Mouse (Mus musculus) megakaryocyte, embryonic 14.5 days (primary cell): ENCODE measurements at regions not wholly inside any gene's neighbourhood (a gene's known extent, or its start where the extent isn't known, plus 50 kb on each side); places are given as distances from the start of the nearest gene placed in this dataset.
A peak's percentile ranks its signal among the peaks of the same experiment; 100 is the strongest.

Experiments
- H3K27me3 ChIP-seq: replicated peaks from 2 replicates; pipeline ENCODE3; 2012; ENCODE audit warnings: inconsistent platforms
- H3K36me3 ChIP-seq: replicated peaks from 2 replicates; pipeline ENCODE3; 2012; ENCODE audit warnings: low read length, inconsistent platforms, mixed read lengths
- H3K4me1 ChIP-seq: 2 replicates; pipeline ENCODE4 v1.6.1; 2012; ENCODE audit warnings: inconsistent platforms
- H3K4me3 ChIP-seq: replicated peaks from 2 replicates; pipeline ENCODE3; 2012; ENCODE audit warnings: moderate library complexity, mild to moderate bottlenecking, inconsistent platforms
- H3K9me3 ChIP-seq: 2 replicates; pipeline ENCODE4 v1.6.1; 2012; ENCODE audit warnings: inconsistent platforms
- FLI1 ChIP-seq: IDR thresholded peaks from 2 replicates; pipeline ENCODE4 v1.6.1; 2012; ENCODE audit warnings: low read length, inconsistent platforms, mixed read lengths
- GATA1 ChIP-seq: IDR thresholded peaks from 3 replicates; pipeline ENCODE4 v1.6.1; 2012; ENCODE audit warnings: mixed read lengths, low read length, inconsistent platforms, borderline replicate concordance

DNA sequence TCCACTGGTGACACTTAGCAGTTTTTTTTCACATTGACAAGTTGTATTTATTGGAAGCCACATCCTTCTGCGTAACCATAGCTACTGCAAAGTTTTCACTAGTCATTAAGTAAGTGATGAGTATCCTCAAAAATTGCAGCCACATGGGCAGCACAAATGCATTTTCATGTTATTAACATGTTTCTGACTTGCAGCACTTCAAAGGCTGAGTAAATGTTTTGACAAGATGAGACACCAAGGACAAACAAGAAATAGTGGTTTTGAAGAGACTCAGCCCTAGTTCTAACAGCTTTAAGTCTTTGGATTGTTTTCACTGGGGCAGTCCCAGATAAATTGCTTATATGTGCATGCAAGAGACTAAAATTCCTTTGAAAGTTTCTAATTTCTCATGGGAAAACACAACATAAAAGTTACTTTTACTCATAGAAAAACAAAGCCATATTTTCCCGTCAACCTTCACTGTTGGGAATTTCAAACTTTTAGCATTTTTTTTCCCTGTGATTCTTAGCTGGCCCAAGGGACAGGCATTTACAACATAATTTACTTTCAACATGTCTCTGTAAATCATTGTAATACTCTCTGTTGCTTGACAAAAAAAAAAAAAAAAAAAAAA lies 787.5 kb upstream of the Zeb2 start:
- H3K36me3 ChIP-seq, result no peaks in the 10 kb centered on the region
- no peak for TF ChIP-seq GATA1
- no peak for TF ChIP-seq FLI1
- H3K9me3 ChIP-seq, result peaks cover 3% of the 10 kb centered on the region; the same call in 1 of the 2 replicates
- H3K4me1 ChIP-seq, result no peaks in the 10 kb centered on the region
- H3K27me3 ChIP-seq, result no peaks in the 10 kb centered on the region
- no peak overlapping the region for H3K4me3 ChIP-seq

DNA sequence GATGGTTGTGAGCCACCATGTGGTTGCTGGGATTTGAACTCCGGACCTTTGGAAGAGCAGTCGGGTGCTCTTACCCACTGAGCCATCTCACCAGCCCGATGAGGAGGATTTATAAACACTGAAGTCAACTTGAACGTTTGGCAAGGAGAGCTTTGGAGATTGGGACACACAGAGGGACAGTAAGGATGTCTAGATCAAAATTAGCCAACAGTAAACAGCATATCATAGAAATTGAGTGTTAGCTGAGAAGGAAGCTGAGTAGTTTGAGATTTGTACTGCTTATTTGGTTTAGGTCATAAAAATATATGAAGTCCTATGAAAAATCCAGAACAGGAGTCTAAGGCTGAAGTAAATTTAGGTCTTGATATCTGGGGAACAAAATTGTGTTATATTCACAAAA lies 786.9 kb upstream of the Zeb2 start:
- H3K27me3 ChIP-seq, result no peaks in the 10 kb centered on the region
- TF ChIP-seq FLI1, result no peak
- no peak for TF ChIP-seq GATA1
- peaks cover 3% of the 10 kb centered on the region; the same call in 1 of the 2 replicates for H3K9me3 ChIP-seq
- H3K4me1 ChIP-seq, result no peaks in the 10 kb centered on the region
- no peaks in the 10 kb centered on the region for H3K36me3 ChIP-seq
- no peak overlapping the region for H3K4me3 ChIP-seq

DNA sequence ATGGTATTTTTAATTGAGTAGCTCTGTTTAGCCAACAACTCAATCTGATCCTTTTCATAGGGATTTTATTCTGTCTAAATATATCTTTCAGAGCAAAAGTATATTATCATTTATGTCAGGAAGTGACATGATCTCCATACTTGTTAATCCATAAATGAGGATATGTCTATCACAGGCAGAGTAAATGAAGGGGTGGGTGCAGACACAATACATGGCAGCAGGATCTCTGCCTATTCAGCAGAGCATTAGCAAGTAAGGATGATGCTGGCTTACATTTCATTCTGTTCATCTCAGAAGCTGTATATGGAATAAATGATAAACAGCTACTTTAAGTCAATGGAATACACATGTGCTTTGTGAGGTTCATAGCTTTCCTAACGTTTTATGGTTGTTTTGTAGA lies 786.2 kb upstream of the Zeb2 start:
- Histone ChIP-seq H3K4me1 (no peaks in the 10 kb centered on the region), H3K36me3 (no peaks in the 10 kb centered on the region), H3K4me3 (no peak overlapping the region), H3K27me3 (no peaks in the 10 kb centered on the region), H3K9me3 (peaks cover 3% of the 10 kb centered on the region; the same call in 1 of the 2 replicates)
- TF ChIP-seq GATA1, result no peak
- no peak for TF ChIP-seq FLI1

DNA sequence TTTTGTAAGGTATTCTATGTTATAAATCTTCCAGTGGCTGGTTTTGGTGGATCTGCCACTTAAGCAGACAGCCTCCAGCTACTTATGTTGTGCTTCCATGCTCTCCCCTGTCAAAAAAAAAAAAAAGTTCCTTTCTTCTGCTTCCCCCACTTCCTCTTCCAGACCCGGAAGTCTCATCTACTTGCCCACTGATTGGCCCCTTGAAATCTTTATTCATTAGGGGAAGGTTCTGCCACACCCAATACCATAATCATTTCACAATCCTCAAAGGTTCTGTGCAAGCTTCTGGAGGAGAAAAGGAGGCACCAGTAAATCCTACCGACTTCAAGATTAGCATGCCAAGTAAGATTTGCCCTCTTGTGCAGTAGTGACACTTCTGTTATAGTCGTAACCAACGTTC lies 784.7 kb upstream of the Zeb2 start:
- no peaks in the 10 kb centered on the region for H3K4me1 ChIP-seq
- no peaks in the 10 kb centered on the region for H3K36me3 ChIP-seq
- peaks cover 3% of the 10 kb centered on the region; the same call in 1 of the 2 replicates for H3K9me3 ChIP-seq
- TF ChIP-seq FLI1, result no peak
- TF ChIP-seq GATA1, result no peak
- no peak overlapping the region for H3K4me3 ChIP-seq
- H3K27me3 ChIP-seq, result no peaks in the 10 kb centered on the region

DNA sequence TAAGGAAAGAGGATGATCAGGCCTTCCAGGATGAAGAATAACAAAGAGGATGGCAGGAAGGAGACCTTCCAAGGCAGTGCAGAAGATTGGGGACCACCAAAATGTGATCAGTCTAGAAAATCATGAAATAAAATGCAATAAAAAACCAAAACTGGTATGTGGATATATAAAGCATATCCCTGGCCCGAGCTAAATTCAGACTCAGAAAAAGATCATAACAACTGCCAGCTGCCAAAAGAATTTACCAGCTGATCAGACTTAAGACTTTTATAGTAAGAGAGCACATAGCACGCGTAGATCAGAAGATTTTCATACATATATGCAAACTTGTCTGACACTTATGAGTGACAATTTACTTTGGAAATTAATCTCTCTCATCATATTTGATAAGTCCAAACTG lies 767.5 kb upstream of the Zeb2 start:
- H3K36me3 ChIP-seq, result no peaks in the 10 kb centered on the region
- no peaks in the 10 kb centered on the region for H3K9me3 ChIP-seq
- TF ChIP-seq GATA1 (no peak), FLI1 (no peak)
- no peaks in the 10 kb centered on the region for H3K4me1 ChIP-seq
- H3K27me3 ChIP-seq, result no peaks in the 10 kb centered on the region
- no peak overlapping the region for H3K4me3 ChIP-seq

DNA sequence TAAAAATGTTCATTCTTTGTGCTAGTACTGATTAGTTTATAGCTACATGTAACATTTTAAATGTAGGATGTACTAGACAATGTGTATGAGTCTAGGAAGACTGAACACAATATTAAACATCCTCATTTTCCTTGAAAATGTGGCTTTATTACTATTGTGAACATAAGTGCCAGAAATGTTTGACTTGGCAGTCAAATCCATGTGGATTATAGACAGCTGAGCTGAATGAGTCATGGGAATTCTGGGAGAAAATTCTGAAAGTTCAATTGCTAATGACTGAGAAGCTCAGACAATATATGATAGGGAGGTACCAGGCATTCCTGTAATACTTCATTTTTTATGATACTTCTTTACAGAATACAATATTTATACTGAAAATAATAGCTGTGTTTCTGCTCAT lies 761.5 kb upstream of the Zeb2 start:
- no peaks in the 10 kb centered on the region for H3K27me3 ChIP-seq
- H3K36me3 ChIP-seq, result no peaks in the 10 kb centered on the region
- peaks cover 5% of the 10 kb centered on the region for H3K4me1 ChIP-seq
- H3K9me3 ChIP-seq, result 0 out of 2 replicates have a peak, but pooled peaks cover 2% of the 10 kb centered on the region
- TF ChIP-seq GATA1 (no peak), FLI1 (no peak)
- no peak overlapping the region for H3K4me3 ChIP-seq

DNA sequence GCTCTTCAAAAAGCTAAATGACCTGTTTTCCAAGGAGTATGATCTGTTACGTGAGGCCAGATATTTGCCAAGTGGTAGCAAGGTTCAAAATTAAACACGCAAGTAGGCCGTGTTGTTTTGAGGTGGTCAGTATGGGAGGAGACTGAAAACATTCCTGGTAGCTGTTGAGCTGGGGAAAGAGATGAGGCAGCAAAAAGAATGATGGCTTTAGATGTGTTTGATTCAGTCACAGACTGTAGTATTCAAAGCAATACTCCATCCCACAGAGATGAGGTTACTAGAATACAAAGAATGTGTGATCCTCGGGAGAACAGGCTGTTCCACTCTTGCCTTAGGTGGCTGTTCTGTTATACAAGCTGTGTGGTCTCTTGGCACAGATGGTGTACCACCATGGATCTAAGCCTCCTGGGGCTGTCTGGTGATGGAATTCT lies 742.7 kb upstream of the Zeb2 start:
- Histone ChIP-seq H3K9me3 (no peaks in the 10 kb centered on the region), H3K4me1 (peaks cover 19% of the 10 kb centered on the region), H3K4me3 (no peak overlapping the region), H3K27me3 (no peaks in the 10 kb centered on the region), H3K36me3 (no peaks in the 10 kb centered on the region)
- no peak for TF ChIP-seq GATA1
- TF ChIP-seq FLI1, result no peak

DNA sequence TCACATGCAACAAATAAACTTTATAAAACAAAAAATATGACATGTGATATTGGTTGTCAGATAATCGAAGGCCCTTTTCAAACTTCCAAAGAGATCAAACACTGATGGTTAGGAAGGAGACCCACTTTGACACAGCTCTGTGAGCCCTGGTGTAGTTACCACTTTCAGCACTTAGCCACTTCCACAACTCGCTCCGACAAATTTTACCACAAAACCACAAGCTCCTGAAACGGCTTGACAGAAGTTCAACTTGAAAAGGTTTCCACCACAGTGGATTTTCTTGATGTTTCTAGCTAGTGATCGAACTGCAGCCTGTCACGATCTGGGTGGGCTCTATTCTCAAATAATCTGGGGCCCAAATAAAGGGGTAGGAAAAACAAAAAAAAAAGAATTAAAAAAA lies 742.2 kb upstream of the Zeb2 start:
- peak overlapping the region; percentile 30 for H3K4me3 ChIP-seq
- peaks cover 19% of the 10 kb centered on the region for H3K4me1 ChIP-seq
- no peaks in the 10 kb centered on the region for H3K9me3 ChIP-seq
- H3K27me3 ChIP-seq, result no peaks in the 10 kb centered on the region
- TF ChIP-seq FLI1 (no peak), GATA1 (no peak)
- H3K36me3 ChIP-seq, result no peaks in the 10 kb centered on the region

DNA sequence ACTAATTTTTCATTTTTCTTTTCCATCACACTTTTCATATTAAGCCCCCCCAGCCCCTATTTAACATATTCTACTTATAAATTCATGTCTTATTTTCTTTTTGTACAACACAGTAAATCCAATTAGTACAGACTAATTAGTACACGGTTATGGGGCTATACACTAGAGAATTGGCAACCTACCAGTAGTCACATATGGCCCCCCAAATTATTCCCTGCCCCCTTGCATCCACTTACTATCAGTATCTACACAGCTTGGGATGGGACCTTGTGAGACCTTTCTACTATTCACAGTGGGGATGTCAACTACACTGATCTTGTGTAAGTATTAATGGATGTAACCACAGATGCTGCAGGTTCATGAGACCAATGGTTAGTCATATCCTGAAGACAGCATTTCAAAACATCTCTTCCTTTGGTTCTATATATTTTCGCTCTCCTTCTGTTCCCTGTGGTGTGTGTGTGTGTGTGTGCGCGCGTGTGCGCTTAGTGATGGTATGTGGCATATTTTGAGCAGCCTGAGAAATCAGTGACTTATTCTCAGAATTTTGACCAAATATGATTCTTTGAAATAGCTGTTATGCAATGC lies 732.9 kb upstream of the Zeb2 start:
- Histone ChIP-seq H3K4me1 (no peaks in the 10 kb centered on the region), H3K36me3 (no peaks in the 10 kb centered on the region), H3K27me3 (no peaks in the 10 kb centered on the region), H3K9me3 (no peaks in the 10 kb centered on the region), H3K4me3 (no peak overlapping the region)
- TF ChIP-seq GATA1 (no peak), FLI1 (no peak)

DNA sequence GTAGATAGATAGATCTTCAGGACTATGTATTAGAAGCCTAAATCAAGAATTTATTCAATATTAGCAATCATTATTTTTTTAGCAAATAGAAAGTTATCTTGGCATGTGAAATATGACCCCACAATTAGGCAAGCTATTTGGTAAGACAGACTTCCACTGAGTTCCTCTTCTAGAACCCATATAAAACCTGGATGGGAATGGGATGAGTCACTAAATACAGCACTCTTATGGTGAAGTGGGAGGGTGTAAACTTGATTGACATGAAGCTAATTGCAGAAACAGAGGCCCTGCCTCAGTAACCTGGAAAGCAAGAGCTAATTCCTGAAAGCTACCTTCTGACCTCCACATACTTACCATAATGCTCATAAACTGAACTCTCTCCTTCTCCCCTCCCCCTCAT lies 723.2 kb upstream of the Zeb2 start:
- no peaks in the 10 kb centered on the region for H3K9me3 ChIP-seq
- no peaks in the 10 kb centered on the region for H3K36me3 ChIP-seq
- no peak overlapping the region for H3K4me3 ChIP-seq
- no peaks in the 10 kb centered on the region for H3K4me1 ChIP-seq
- H3K27me3 ChIP-seq, result no peaks in the 10 kb centered on the region
- TF ChIP-seq FLI1 (no peak), GATA1 (no peak)
